Mouse (Mus musculus): Measurements from ENCODE around the gene Soat2. TPM values are rescaled to one million over a fixed set of nuclear protein-coding genes. Genes with fewer than 3 reads are reported as not detected.

Gene Soat2
- polyA plus RNA-seq, 1 experiment from 2014 or later, result 0.16 TPM

DNA sequence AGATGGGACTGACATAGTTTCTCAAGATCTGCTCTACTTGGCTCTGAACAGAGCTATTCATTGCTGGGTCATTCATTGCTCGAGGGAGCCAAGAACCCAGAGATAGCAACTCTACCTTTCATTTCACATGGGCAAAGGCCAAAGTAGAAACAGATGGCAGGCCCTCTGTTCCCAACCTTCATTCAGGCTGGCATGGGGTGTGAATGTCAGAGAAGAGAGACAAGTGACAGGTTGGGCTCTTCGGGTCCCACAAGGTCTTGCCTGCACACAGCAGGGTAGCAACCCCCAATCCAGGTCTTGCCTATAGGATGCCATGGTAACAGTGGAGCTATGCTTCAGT lies 30.5 kb upstream of the Soat2 start:
- DNase-seq, result no peak
- no peaks in the 10 kb centered on the region for H3K4me1 ChIP-seq (ENCODE audit: insufficient read depth)
- H3K9ac ChIP-seq, result no peak overlapping the region
- no peak overlapping the region for H3K4me2 ChIP-seq
- WGBS, result 80% methylated on average over 2 of the region's 2 CpGs
- H3K36me3 ChIP-seq (ENCODE audit: insufficient read depth), result peaks cover 75% of the 10 kb centered on the region
- H3K9me3 ChIP-seq (ENCODE audit: low read depth, low read length), result no peaks in the 10 kb centered on the region
- H3K27ac ChIP-seq (ENCODE audit: low read depth), result no peak overlapping the region
- H3K27me3 ChIP-seq (ENCODE audit: insufficient read depth, low read length), result no peaks in the 10 kb centered on the region
- no peak for ATAC-seq (ENCODE audit: insufficient read depth)
- H3K4me3 ChIP-seq (ENCODE audit: low read depth, low read length), result no peak overlapping the region
- no peak for TF ChIP-seq CTCF (IDR thresholded peaks at IDR 0.05; ENCODE audit: low read depth)

GRCm38 (mm10) chr15:102120530-102120929 lies 29.8 kb upstream of the Soat2 start:
- Histone ChIP-seq H3K27me3 (ENCODE audit: insufficient read depth, low read length) (no peaks in the 10 kb centered on the region), H3K36me3 (ENCODE audit: insufficient read depth) (peaks cover 75% of the 10 kb centered on the region), H3K4me1 (ENCODE audit: insufficient read depth) (no peaks in the 10 kb centered on the region), H3K4me2 (no peak overlapping the region), H3K9ac (no peak overlapping the region), H3K9me3 (ENCODE audit: low read depth, low read length) (no peaks in the 10 kb centered on the region), H3K4me3 (ENCODE audit: low read depth, low read length) (no peak overlapping the region), H3K27ac (ENCODE audit: low read depth) (no peak overlapping the region)
- 83% methylated on average over 5 of the region's 5 CpGs for WGBS
- ATAC-seq (ENCODE audit: insufficient read depth) (no peak), DNase-seq (no peak)
- TF ChIP-seq CTCF (IDR thresholded peaks at IDR 0.05; ENCODE audit: low read depth), result no peak

DNA sequence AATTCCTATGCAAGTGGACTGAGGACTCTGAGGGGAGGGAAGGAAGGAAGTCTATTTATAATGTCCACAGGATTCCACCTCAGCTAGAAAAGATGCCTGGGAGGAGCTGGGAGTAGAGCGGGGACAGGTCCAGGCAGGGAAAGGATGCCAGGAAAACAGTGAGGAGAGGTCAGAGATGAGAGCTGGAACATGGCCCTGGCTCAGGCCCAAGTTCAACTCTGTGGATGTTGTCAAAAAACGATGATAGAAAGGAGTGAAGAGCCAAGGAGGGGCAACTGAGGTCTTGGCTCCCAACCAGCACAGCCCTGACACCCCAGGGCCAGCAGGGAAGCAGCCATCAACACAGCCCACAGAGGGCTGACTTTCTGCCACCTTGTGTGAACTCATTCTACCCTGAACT lies 24.0 kb upstream of the Soat2 start:
- DNase-seq (peak; percentile 39), ATAC-seq (ENCODE audit: insufficient read depth) (no peak; the same call in 1 of the 2 replicates)
- H3K9me3 ChIP-seq (ENCODE audit: low read depth, low read length), result no peaks in the 10 kb centered on the region
- H3K4me3 ChIP-seq (ENCODE audit: low read depth, low read length), result no peak overlapping the region
- peaks cover 70% of the 10 kb centered on the region for H3K36me3 ChIP-seq (ENCODE audit: insufficient read depth)
- no peak overlapping the region for H3K4me2 ChIP-seq
- H3K4me1 ChIP-seq (ENCODE audit: insufficient read depth), result no peaks in the 10 kb centered on the region
- H3K27me3 ChIP-seq (ENCODE audit: insufficient read depth, low read length), result no peaks in the 10 kb centered on the region
- peak overlapping the region; percentile 33; the same call in 1 of the 2 replicates for H3K27ac ChIP-seq (ENCODE audit: low read depth)
- TF ChIP-seq CTCF (IDR thresholded peaks at IDR 0.05; ENCODE audit: low read depth), result no peak
- WGBS, result 36% methylated on average over 2 of the region's 2 CpGs
- H3K9ac ChIP-seq, result no peak overlapping the region

- Histone ChIP-seq H3K36me3 (ENCODE audit: insufficient read depth) (peaks cover 47% of the 10 kb centered on the region), H3K9ac (no peak overlapping the region), H3K4me1 (ENCODE audit: insufficient read depth) (peaks cover 11% of the 10 kb centered on the region; the same call in 1 of the 2 replicates), H3K27ac (ENCODE audit: low read depth) (no peak overlapping the region), H3K4me3 (ENCODE audit: low read depth, low read length) (no peak overlapping the region), H3K27me3 (ENCODE audit: insufficient read depth, low read length) (no peaks in the 10 kb centered on the region), H3K4me2 (no peak overlapping the region), H3K9me3 (ENCODE audit: low read depth, low read length) (no peaks in the 10 kb centered on the region)
- WGBS, result 65% methylated on average over 9 of the region's 9 CpGs
- no peak for TF ChIP-seq CTCF (IDR thresholded peaks at IDR 0.05; ENCODE audit: low read depth)
- DNase-seq, result no peak
- ATAC-seq (ENCODE audit: insufficient read depth), result no peak
Observed at GRCm38 (mm10) chr15:102133314-102133713, 17.0 kb upstream of the Soat2 start.

DNA sequence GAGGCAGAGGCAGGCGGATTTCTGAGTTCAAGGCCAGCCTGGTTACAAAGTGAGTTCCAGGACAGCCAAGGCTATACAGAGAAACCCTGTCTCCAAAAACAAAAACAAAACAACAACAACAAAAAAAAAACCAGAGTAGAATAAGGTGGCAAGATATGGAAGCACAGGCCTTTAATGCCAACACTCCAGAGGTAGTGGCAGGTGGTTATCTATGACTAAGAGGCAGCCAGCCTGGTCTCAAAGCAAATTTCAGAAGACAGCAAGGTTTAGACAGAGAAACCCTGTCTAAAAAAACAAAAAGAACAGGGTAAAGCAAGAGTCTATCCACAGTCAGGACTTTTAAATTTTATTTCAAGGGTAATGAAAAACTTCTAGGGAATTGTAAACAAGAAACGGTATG lies 15.6 kb upstream of the Soat2 start:
- no peaks in the 10 kb centered on the region for H3K9me3 ChIP-seq (ENCODE audit: low read depth, low read length)
- no peak for TF ChIP-seq CTCF (IDR thresholded peaks at IDR 0.05; ENCODE audit: low read depth)
- no peak for DNase-seq
- 54% methylated on average over 2 of the region's 2 CpGs for WGBS
- ATAC-seq (ENCODE audit: insufficient read depth), result no peak
- peak overlapping the region; percentile 72; the same call in 1 of the 2 replicates for H3K9ac ChIP-seq
- peaks cover 36% of the 10 kb centered on the region for H3K36me3 ChIP-seq (ENCODE audit: insufficient read depth)
- H3K27ac ChIP-seq (ENCODE audit: low read depth), result no peak overlapping the region
- no peaks in the 10 kb centered on the region for H3K27me3 ChIP-seq (ENCODE audit: insufficient read depth, low read length)
- H3K4me3 ChIP-seq (ENCODE audit: low read depth, low read length), result no peak overlapping the region
- peak overlapping the region; percentile 68 for H3K4me2 ChIP-seq
- H3K4me1 ChIP-seq (ENCODE audit: insufficient read depth), result peaks cover 11% of the 10 kb centered on the region; the same call in 1 of the 2 replicates

- DNase-seq (peak; percentile 7), ATAC-seq (ENCODE audit: insufficient read depth) (peak; percentile 78)
- Histone ChIP-seq H3K9me3 (ENCODE audit: low read depth, low read length) (no peaks in the 10 kb centered on the region), H3K9ac (peak overlapping the region; percentile 72), H3K27ac (ENCODE audit: low read depth) (peak overlapping the region; percentile 71), H3K36me3 (ENCODE audit: insufficient read depth) (peaks cover 27% of the 10 kb centered on the region), H3K4me3 (ENCODE audit: low read depth, low read length) (peak overlapping the region; percentile 81), H3K4me2 (peak overlapping the region; percentile 68), H3K4me1 (ENCODE audit: insufficient read depth) (peaks cover 11% of the 10 kb centered on the region; the same call in 1 of the 2 replicates), H3K27me3 (ENCODE audit: insufficient read depth, low read length) (no peaks in the 10 kb centered on the region)
- WGBS, result 1% methylated on average over 35 of the region's 35 CpGs
- TF ChIP-seq CTCF (IDR thresholded peaks at IDR 0.05; ENCODE audit: low read depth), result no peak
Observed at GRCm38 (mm10) chr15:102135522-102136128, 14.7 kb upstream of the Soat2 start.

- no peaks in the 10 kb centered on the region for H3K27me3 ChIP-seq (ENCODE audit: insufficient read depth, low read length)
- H3K9me3 ChIP-seq (ENCODE audit: low read depth, low read length), result no peaks in the 10 kb centered on the region
- no peak for TF ChIP-seq CTCF (IDR thresholded peaks at IDR 0.05; ENCODE audit: low read depth)
- H3K27ac ChIP-seq (ENCODE audit: low read depth), result peak within 1 kb of the TSS; percentile 71
- peak; percentile 96 for DNase-seq
- H3K4me2 ChIP-seq, result peak within 1 kb of the TSS; percentile 68
- peaks cover 11% of the 10 kb centered on the region; the same call in 1 of the 2 replicates for H3K4me1 ChIP-seq (ENCODE audit: insufficient read depth)
- ATAC-seq (ENCODE audit: insufficient read depth), result peak; percentile 99
- WGBS, result under 1% methylated on average over 50 of the region's 50 CpGs
- H3K9ac ChIP-seq, result peak within 1 kb of the TSS; percentile 72
- peaks cover 21% of the 10 kb centered on the region for H3K36me3 ChIP-seq (ENCODE audit: insufficient read depth)
- peak within 1 kb of the TSS; percentile 81 for H3K4me3 ChIP-seq (ENCODE audit: low read depth, low read length)
Observed at GRCm38 (mm10) chr15:102136129-102136758, 14.1 kb upstream of the Soat2 start, which contains the start of gene Spryd3. TSS of gene Spryd3 (minus strand) at chr15:102136234.
